Mouse (Mus musculus) right cerebral cortex, postnatal 10 days (tissue): ENCODE measurements around the gene Gm4744.
"Not testable (repeated sequence)": the region's sequence is repeated elsewhere in the genome, so short reads cannot be mapped to it uniquely, and the experiment has no call there.

Experiments used
- DNase-seq, 2 experiments: peaks; one replicate each; pipeline ENCODE4 v3.0.0; 2021; ENCODE audit warnings: low spot score in 2 of 2

The Gm4744 gene

GRCm38 (mm10) chr6:40951770-40952169, at the start of gene Gm4744:
Gene Gm4744, minus strand, starts transcription at chr6:40951870.
- DNase-seq, result no peak

- DNase-seq, result not testable (repeated sequence)
These were observed 47.7 kb upstream of the Gm4744 start, which contains the start of gene Gm2663 for GRCm38 (mm10) chr6:40999379-40999778. Gene Gm2663, minus strand, starts transcription at chr6:40999479.

- DNase-seq, result not testable (repeated sequence)
These were observed 12.8 kb upstream of the Gm4744 start, which contains the start of gene 1810009J06Rik for GRCm38 (mm10) chr6:40964454-40964853. Gene 1810009J06Rik, plus strand, starts transcription at chr6:40964754.

- no peak for DNase-seq
These were observed 2.0 kb upstream of the Gm4744 start for GRCm38 (mm10) chr6:40953716-40954115.

GRCm38 (mm10) chr6:40940457-40940856, 11.2 kb downstream of the Gm4744 start, which contains the start of gene 1700074P13Rik:
Gene 1700074P13Rik, minus strand, starts transcription at chr6:40940557.
- DNase-seq, result no peak

GRCm38 (mm10) chr6:40919954-40920353, 31.7 kb downstream of the Gm4744 start:
- no peak for DNase-seq

GRCm38 (mm10) chr6:40900287-40900686, 51.4 kb downstream of the Gm4744 start, which contains the start of gene Prss58:
Gene Prss58, minus strand, starts transcription at chr6:40900387.
- DNase-seq, result no peak
